Mouse (Mus musculus) left cerebral cortex, postnatal 25 days (tissue): Measurements from ENCODE around the gene Cypt4. TPM values are rescaled to one million over a fixed set of nuclear protein-coding genes. Genes with fewer than 3 reads are reported as not detected.
"Not testable (repeated sequence)": the region's sequence is repeated elsewhere in the genome, so short reads cannot be mapped to it uniquely, and the experiment has no call there.

Source experiments
- DNase-seq, 2 experiments: peaks; one replicate each; pipeline ENCODE4 v3.0.0; 2022; ENCODE audit warnings: low spot score in 2 of 2, mixed read lengths in 1 of 2
- intact Hi-C: fragments of 180-260 bp; cut with DNase I; formaldehyde crosslinking; loops from one replicate; pipeline ENCODE4 v1.15.1; 2025
- total RNA-seq, 2 experiments: library from RNA; stranded (reverse); gene quantifications; 2 replicates each; pipeline ENCODE4 v1.2.3; 2021

Gene Cypt4
- not detected for total RNA-seq

GRCm38 (mm10) chr9:24624896-24625295 is at the start of gene Cypt4:
Gene Cypt4 (plus strand): TSS chr9:24625196.
- intact Hi-C loops: no loop called here

GRCm38 (mm10) chr9:24637341-24637740 is 12.3 kb downstream of the Cypt4 start:
- DNase-seq, intact Hi-C loops: not testable (repeated sequence)

More at GRCm38 (mm10) chr9:24624896-24625295, at the start of gene Cypt4:
- no peak for DNase-seq

Other genes with a start within 250 kb of the Cypt4 start
- 10 to 100 TPM; 73.9 to 75.0 TPM for gene Dpy19l1, start 122.1 kb upstream of the Cypt4 start, total RNA-seq
- gene Dpy19l2, start 71.1 kb downstream of the Cypt4 start, total RNA-seq: under 1 TPM; 0.21 TPM
- gene Tbx20, start 149.1 kb downstream of the Cypt4 start, total RNA-seq: not detected